Mouse (Mus musculus) right cerebral cortex, postnatal 14 days (tissue): Measurements from ENCODE around the gene Cdc123.

Source experiments
- DNase-seq: peaks from one replicate; pipeline ENCODE4 v3.0.0; 2022

Gene Cdc123

GRCm38 (mm10) chr2:5804440-5805045 lies 40.4 kb downstream of the Cdc123 start:
- no peak for DNase-seq

GRCm38 (mm10) chr2:5801927-5802590 lies 42.9 kb downstream of the Cdc123 start:
- DNase-seq: no peak

GRCm38 (mm10) chr2:5801182-5801640 lies 43.8 kb downstream of the Cdc123 start:
- DNase-seq: no peak

GRCm38 (mm10) chr2:5797816-5798672 lies 46.9 kb downstream of the Cdc123 start:
- no peak for DNase-seq

- no peak for DNase-seq
Observed at GRCm38 (mm10) chr2:5793771-5794170, 51.2 kb downstream of the Cdc123 start.

- DNase-seq: no peak
Observed at GRCm38 (mm10) chr2:5792056-5792455, 52.9 kb downstream of the Cdc123 start.

- DNase-seq: no peak
Observed at GRCm38 (mm10) chr2:5789625-5790160, 55.3 kb downstream of the Cdc123 start.

- DNase-seq: no peak
Observed at GRCm38 (mm10) chr2:5787391-5787790, 57.6 kb downstream of the Cdc123 start.

GRCm38 (mm10) chr2:5772464-5772863 lies 72.5 kb downstream of the Cdc123 start:
- no peak for DNase-seq

GRCm38 (mm10) chr2:5770708-5771241 lies 74.2 kb downstream of the Cdc123 start:
- peak; percentile 52 for DNase-seq

- no peak for DNase-seq
Observed at GRCm38 (mm10) chr2:5769630-5770029, 75.3 kb downstream of the Cdc123 start.

GRCm38 (mm10) chr2:5768946-5769345 lies 76.0 kb downstream of the Cdc123 start:
- DNase-seq: no peak

- DNase-seq: no peak
Observed at GRCm38 (mm10) chr2:5762031-5762430, 82.9 kb downstream of the Cdc123 start.

GRCm38 (mm10) chr2:5760479-5761008 lies 84.4 kb downstream of the Cdc123 start:
- no peak for DNase-seq

GRCm38 (mm10) chr2:5758569-5758968 lies 86.4 kb downstream of the Cdc123 start:
- no peak for DNase-seq

- DNase-seq: no peak
Observed at GRCm38 (mm10) chr2:5750872-5751271, 94.1 kb downstream of the Cdc123 start.

GRCm38 (mm10) chr2:5749210-5749609 lies 95.8 kb downstream of the Cdc123 start:
- no peak for DNase-seq

- no peak for DNase-seq
Observed at GRCm38 (mm10) chr2:5747545-5748043, 97.4 kb downstream of the Cdc123 start.

- no peak for DNase-seq
Observed at GRCm38 (mm10) chr2:5746529-5746928, 98.4 kb downstream of the Cdc123 start.
